Mouse (Mus musculus): ENCODE data around the gene Smad1. TPM values are rescaled to one million over a fixed set of nuclear protein-coding genes. Genes with fewer than 3 reads are reported as not detected.

Gene Smad1
- polyA plus RNA-seq, 1 experiment from 2014 or later = 59.4 TPM

DNA sequence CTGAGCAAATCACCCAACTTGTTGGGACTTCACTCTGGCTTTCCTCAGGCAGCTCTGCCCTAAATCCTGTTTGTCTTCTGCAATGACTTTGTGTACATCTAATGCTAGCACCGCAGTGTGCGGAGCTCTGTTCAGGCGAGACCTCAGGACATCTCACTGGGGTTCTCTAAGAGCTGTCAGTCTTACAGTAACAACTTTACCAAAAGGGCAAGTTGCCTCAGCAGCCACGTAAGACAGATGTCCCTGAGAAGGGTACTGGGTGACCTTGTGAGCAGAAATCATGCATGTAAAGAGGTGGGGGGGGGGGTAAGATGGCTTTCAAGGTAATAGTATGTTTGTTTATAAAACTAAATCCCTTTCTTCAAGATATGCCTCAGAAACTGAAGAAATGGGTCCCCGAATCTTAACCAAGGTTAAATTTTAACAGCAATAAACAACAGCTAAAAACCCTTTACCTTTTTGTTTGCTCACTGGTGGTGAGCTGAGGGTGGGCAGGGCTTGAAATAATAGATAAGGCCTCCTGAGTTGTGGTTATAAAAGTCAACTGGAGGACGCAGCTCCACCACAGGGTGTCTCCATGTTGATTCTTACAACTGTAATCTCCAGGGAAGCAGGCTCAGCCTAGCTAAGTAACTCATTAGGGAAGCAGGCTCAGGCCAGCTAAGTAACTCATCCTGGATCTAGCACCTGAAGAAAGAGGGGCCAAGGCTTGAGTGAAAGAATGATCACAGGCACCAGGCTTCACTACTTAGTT is 38.4 kb downstream of the Smad1 start:
- H3K9me3 ChIP-seq (ENCODE audit: control insufficient read depth, low read length) = no peaks in the 10 kb centered on the region
- DNase-seq (ENCODE audit: low spot score) (no peak), ATAC-seq (ENCODE audit: low read depth) (no peak)
- no peak overlapping the region for H3K27ac ChIP-seq (replicated peaks; ENCODE audit: low read depth, low read length)
- no peak overlapping the region for H3K4me3 ChIP-seq (ENCODE audit: low read depth, low read length)
- H3K36me3 ChIP-seq (ENCODE audit: control insufficient read depth, insufficient read depth, low read length) = peaks cover 39% of the 10 kb centered on the region
- no peaks in the 10 kb centered on the region for H3K27me3 ChIP-seq (replicated peaks; ENCODE audit: control insufficient read depth, insufficient read depth, low read length)
- WGBS = 68% methylated on average over 6 of the region's 6 CpGs
- H3K9ac ChIP-seq (ENCODE audit: low read depth, low read length) = no peak overlapping the region
- H3K4me2 ChIP-seq (ENCODE audit: low read depth, low read length) = no peak overlapping the region
- H3K4me1 ChIP-seq (ENCODE audit: control insufficient read depth, insufficient read depth, low read length) = peaks cover 9% of the 10 kb centered on the region

DNA sequence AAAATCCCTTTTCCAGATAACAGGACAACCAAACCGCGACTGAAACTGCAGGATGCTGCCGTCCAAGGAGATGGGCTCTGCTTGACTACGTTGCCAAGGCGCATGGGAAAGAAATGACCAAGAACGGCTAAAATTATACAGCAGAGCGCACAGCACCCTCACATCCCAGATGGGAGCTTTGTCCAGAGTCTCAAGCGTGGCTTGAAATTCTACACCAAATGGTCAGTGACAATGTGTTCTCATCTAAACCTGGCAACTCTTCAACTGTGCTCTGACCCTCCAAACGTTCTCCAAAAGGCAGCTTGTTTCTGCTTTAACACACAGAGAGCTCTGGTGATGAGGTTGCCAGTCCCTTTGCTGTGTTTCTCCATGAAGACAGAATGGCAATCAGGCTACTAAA is 39.0 kb downstream of the Smad1 start:
- ATAC-seq (ENCODE audit: low read depth) (no peak), DNase-seq (ENCODE audit: low spot score) (no peak)
- Histone ChIP-seq H3K9ac (ENCODE audit: low read depth, low read length) (no peak overlapping the region), H3K9me3 (ENCODE audit: control insufficient read depth, low read length) (no peaks in the 10 kb centered on the region), H3K36me3 (ENCODE audit: control insufficient read depth, insufficient read depth, low read length) (peaks cover 32% of the 10 kb centered on the region), H3K4me1 (ENCODE audit: control insufficient read depth, insufficient read depth, low read length) (peaks cover 9% of the 10 kb centered on the region), H3K4me2 (ENCODE audit: low read depth, low read length) (no peak overlapping the region), H3K27me3 (replicated peaks; ENCODE audit: control insufficient read depth, insufficient read depth, low read length) (no peaks in the 10 kb centered on the region), H3K27ac (replicated peaks; ENCODE audit: low read depth, low read length) (no peak overlapping the region; the same call in 1 of the 2 replicates), H3K4me3 (ENCODE audit: low read depth, low read length) (no peak overlapping the region)
- 71% methylated on average over 9 of the region's 9 CpGs for WGBS

DNA sequence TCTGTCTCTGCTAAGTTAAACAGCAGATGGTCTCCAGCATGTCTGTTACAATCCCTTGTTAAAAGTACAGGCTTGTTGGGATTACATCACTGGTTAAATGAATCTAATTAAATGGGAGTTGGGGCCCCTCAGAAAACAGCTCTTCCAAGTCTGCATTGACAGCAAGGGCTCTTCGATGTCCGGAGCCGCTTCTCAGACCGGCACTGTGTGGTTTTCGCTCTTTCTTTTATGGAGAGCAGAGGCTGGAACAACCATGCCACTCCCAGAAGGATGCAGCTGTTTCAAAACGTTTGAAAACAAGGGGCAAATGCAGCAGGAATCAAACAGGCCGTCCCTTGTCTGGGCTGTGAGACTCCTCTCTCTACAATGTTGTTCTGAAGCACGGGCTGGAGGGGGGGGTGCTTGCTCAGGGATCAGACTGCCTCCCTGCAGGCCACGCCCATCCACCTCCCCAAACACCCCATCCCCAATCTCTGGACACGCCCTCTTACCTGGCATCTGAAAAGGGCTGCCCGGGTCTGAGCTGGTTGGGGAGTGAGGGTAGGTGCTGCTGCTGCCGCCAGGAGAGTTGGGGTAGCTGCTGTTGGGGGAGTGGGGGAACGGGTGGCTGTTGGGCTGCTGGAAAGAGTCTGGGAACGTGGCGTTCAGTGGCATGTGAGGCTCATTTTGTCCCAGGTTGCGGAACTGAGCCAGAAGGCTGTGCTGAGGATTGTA is 43.4 kb downstream of the Smad1 start:
- H3K27ac ChIP-seq (replicated peaks; ENCODE audit: low read depth, low read length) = peak overlapping the region; percentile 54
- ATAC-seq (ENCODE audit: low read depth) (peak; percentile 81), DNase-seq (ENCODE audit: low spot score) (peak; percentile 77)
- H3K9me3 ChIP-seq (ENCODE audit: control insufficient read depth, low read length) = no peaks in the 10 kb centered on the region
- peaks cover 3% of the 10 kb centered on the region; the same call in 1 of the 2 replicates for H3K4me1 ChIP-seq (ENCODE audit: control insufficient read depth, insufficient read depth, low read length)
- H3K36me3 ChIP-seq (ENCODE audit: control insufficient read depth, insufficient read depth, low read length) = peaks cover 42% of the 10 kb centered on the region
- peak overlapping the region; percentile 21 for H3K4me2 ChIP-seq (ENCODE audit: low read depth, low read length)
- no peak overlapping the region for H3K4me3 ChIP-seq (ENCODE audit: low read depth, low read length)
- no peaks in the 10 kb centered on the region for H3K27me3 ChIP-seq (replicated peaks; ENCODE audit: control insufficient read depth, insufficient read depth, low read length)
- no peak overlapping the region for H3K9ac ChIP-seq (ENCODE audit: low read depth, low read length)
- 37% methylated on average over 16 of the region's 16 CpGs for WGBS

DNA sequence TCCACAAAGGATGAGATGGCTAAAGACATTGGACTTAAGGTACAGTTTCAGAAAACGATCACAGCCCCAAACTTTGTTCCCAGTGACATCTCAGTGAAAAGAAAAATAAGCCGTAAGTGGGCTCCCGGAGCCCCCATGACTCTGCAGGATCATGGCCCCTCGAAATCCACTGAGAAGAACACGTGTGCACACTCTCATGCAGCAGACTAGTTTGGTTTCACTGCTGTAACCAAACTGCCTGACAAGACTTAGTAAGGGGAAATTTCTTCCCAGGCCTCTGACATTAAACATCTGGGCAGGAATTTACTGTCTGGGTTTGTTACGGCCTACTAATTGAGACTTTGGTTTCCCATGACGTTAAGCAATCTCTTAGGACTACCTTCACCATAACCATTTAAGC is 45.3 kb downstream of the Smad1 start:
- 66% methylated on average over 7 of the region's 7 CpGs for WGBS
- H3K27ac ChIP-seq (replicated peaks; ENCODE audit: low read depth, low read length) = peak overlapping the region; percentile 54; the same call in 1 of the 2 replicates
- peaks cover 3% of the 10 kb centered on the region; the same call in 1 of the 2 replicates for H3K4me1 ChIP-seq (ENCODE audit: control insufficient read depth, insufficient read depth, low read length)
- H3K27me3 ChIP-seq (replicated peaks; ENCODE audit: control insufficient read depth, insufficient read depth, low read length) = no peaks in the 10 kb centered on the region
- ATAC-seq (ENCODE audit: low read depth) (no peak), DNase-seq (ENCODE audit: low spot score) (no peak)
- H3K9ac ChIP-seq (ENCODE audit: low read depth, low read length) = no peak overlapping the region
- H3K4me3 ChIP-seq (ENCODE audit: low read depth, low read length) = no peak overlapping the region
- no peak overlapping the region for H3K4me2 ChIP-seq (ENCODE audit: low read depth, low read length)
- no peaks in the 10 kb centered on the region for H3K9me3 ChIP-seq (ENCODE audit: control insufficient read depth, low read length)
- H3K36me3 ChIP-seq (ENCODE audit: control insufficient read depth, insufficient read depth, low read length) = peaks cover 51% of the 10 kb centered on the region

- no peak for ATAC-seq (ENCODE audit: low read depth)
- 76% methylated on average over 8 of the region's 8 CpGs for WGBS
- no peak overlapping the region for H3K4me2 ChIP-seq (ENCODE audit: low read depth, low read length)
- no peaks in the 10 kb centered on the region for H3K27me3 ChIP-seq (replicated peaks; ENCODE audit: control insufficient read depth, insufficient read depth, low read length)
- peaks cover 3% of the 10 kb centered on the region; the same call in 1 of the 2 replicates for H3K4me1 ChIP-seq (ENCODE audit: control insufficient read depth, insufficient read depth, low read length)
- no peak for DNase-seq (ENCODE audit: low spot score)
- H3K9ac ChIP-seq (ENCODE audit: low read depth, low read length) = no peak overlapping the region
- no peak overlapping the region for H3K27ac ChIP-seq (replicated peaks; ENCODE audit: low read depth, low read length)
- no peak overlapping the region for H3K4me3 ChIP-seq (ENCODE audit: low read depth, low read length)
- H3K9me3 ChIP-seq (ENCODE audit: control insufficient read depth, low read length) = no peaks in the 10 kb centered on the region
- peaks cover 59% of the 10 kb centered on the region for H3K36me3 ChIP-seq (ENCODE audit: control insufficient read depth, insufficient read depth, low read length)
Observed at GRCm38 (mm10) chr8:79351916-79352315, 47.4 kb downstream of the Smad1 start.

- H3K27me3 ChIP-seq (replicated peaks; ENCODE audit: control insufficient read depth, insufficient read depth, low read length) = no peaks in the 10 kb centered on the region
- 67% methylated on average over 3 of the region's 3 CpGs for WGBS
- H3K4me1 ChIP-seq (ENCODE audit: control insufficient read depth, insufficient read depth, low read length) = peaks cover 3% of the 10 kb centered on the region; the same call in 1 of the 2 replicates
- DNase-seq (ENCODE audit: low spot score) (no peak), ATAC-seq (ENCODE audit: low read depth) (no peak)
- no peak overlapping the region for H3K4me3 ChIP-seq (ENCODE audit: low read depth, low read length)
- H3K9ac ChIP-seq (ENCODE audit: low read depth, low read length) = no peak overlapping the region
- H3K9me3 ChIP-seq (ENCODE audit: control insufficient read depth, low read length) = no peaks in the 10 kb centered on the region
- no peak overlapping the region for H3K4me2 ChIP-seq (ENCODE audit: low read depth, low read length)
- peak overlapping the region; percentile 7; the same call in 1 of the 2 replicates for H3K27ac ChIP-seq (replicated peaks; ENCODE audit: low read depth, low read length)
- peaks cover 70% of the 10 kb centered on the region for H3K36me3 ChIP-seq (ENCODE audit: control insufficient read depth, insufficient read depth, low read length)
Observed at GRCm38 (mm10) chr8:79350805-79351204, 48.5 kb downstream of the Smad1 start.

DNA sequence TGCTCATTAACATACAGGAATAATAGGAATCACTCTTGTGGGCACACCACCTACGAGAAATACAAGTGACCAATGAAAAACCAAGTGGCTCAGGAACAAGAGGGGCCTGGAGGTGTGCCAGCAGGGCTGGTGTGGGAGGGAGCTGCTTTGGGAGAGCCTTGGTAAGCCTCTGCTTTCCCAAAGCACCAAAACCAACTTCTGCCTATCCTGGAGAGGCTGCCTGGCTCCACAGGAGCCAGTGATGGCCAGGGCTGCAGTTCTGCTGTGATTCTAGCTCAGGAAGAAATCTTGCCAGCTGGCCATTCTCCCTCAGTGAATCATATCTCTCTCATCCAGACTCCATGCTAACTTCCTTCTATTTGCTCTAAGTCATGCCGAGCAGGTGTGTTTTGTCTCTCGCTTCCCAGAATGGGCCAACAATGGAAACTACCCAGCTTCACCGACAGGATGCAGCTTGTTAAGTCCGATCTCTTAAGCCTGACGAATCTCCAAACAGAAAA is 49.2 kb downstream of the Smad1 start:
- H3K9me3 ChIP-seq (ENCODE audit: control insufficient read depth, low read length) = no peaks in the 10 kb centered on the region
- 63% methylated on average over 6 of the region's 6 CpGs for WGBS
- no peak overlapping the region for H3K4me3 ChIP-seq (ENCODE audit: low read depth, low read length)
- peaks cover 3% of the 10 kb centered on the region; the same call in 1 of the 2 replicates for H3K4me1 ChIP-seq (ENCODE audit: control insufficient read depth, insufficient read depth, low read length)
- peak; percentile 85 for DNase-seq (ENCODE audit: low spot score)
- peak overlapping the region; percentile 16; the same call in 1 of the 2 replicates for H3K27ac ChIP-seq (replicated peaks; ENCODE audit: low read depth, low read length)
- no peak overlapping the region for H3K4me2 ChIP-seq (ENCODE audit: low read depth, low read length)
- H3K9ac ChIP-seq (ENCODE audit: low read depth, low read length) = no peak overlapping the region
- no peaks in the 10 kb centered on the region for H3K27me3 ChIP-seq (replicated peaks; ENCODE audit: control insufficient read depth, insufficient read depth, low read length)
- H3K36me3 ChIP-seq (ENCODE audit: control insufficient read depth, insufficient read depth, low read length) = peaks cover 72% of the 10 kb centered on the region
- peak; percentile 65; the same call in 1 of the 2 replicates for ATAC-seq (ENCODE audit: low read depth)

- ATAC-seq (ENCODE audit: low read depth) = no peak
- no peaks in the 10 kb centered on the region for H3K4me1 ChIP-seq (ENCODE audit: control insufficient read depth, insufficient read depth, low read length)
- H3K36me3 ChIP-seq (ENCODE audit: control insufficient read depth, insufficient read depth, low read length) = peaks cover 70% of the 10 kb centered on the region
- H3K4me2 ChIP-seq (ENCODE audit: low read depth, low read length) = no peak overlapping the region
- no peak for DNase-seq (ENCODE audit: low spot score)
- no peak overlapping the region for H3K27ac ChIP-seq (replicated peaks; ENCODE audit: low read depth, low read length)
- 83% methylated on average over 10 of the region's 10 CpGs for WGBS
- H3K27me3 ChIP-seq (replicated peaks; ENCODE audit: control insufficient read depth, insufficient read depth, low read length) = no peaks in the 10 kb centered on the region
- H3K9ac ChIP-seq (ENCODE audit: low read depth, low read length) = no peak overlapping the region
- H3K4me3 ChIP-seq (ENCODE audit: low read depth, low read length) = no peak overlapping the region
- no peaks in the 10 kb centered on the region for H3K9me3 ChIP-seq (ENCODE audit: control insufficient read depth, low read length)
Observed at GRCm38 (mm10) chr8:79346414-79346813, 52.9 kb downstream of the Smad1 start.
